Mouse (Mus musculus): Measurements from ENCODE around the gene Megf11.

Megf11 gene

GRCm38 (mm10) chr9:64747735-64748134 lies 362.3 kb downstream of the Megf11 start:
- no peak for DNase-seq (ENCODE audit: inconsistent ontology term)

GRCm38 (mm10) chr9:64749314-64749713 lies 363.9 kb downstream of the Megf11 start:
- DNase-seq (ENCODE audit: inconsistent ontology term), result no peak

- no peak for DNase-seq (ENCODE audit: inconsistent ontology term)
Measured at GRCm38 (mm10) chr9:64752575-64752974, 367.1 kb downstream of the Megf11 start.

- peak; percentile 51 for DNase-seq (ENCODE audit: inconsistent ontology term)
Measured at GRCm38 (mm10) chr9:64758052-64758451, 372.6 kb downstream of the Megf11 start.
